Mouse (Mus musculus) neural tube, embryonic 14.5 days (tissue): ENCODE results near the gene Tceal9. TPM values are rescaled to one million over a fixed set of nuclear protein-coding genes. Genes with fewer than 3 reads are reported as not detected.
"Not testable (repeated sequence)": the region's sequence is repeated elsewhere in the genome, so short reads cannot be mapped to it uniquely, and the experiment has no call there.

Experiments used
- ATAC-seq: fragments of 200-750 bp; cut with Nextera tagmentation; 2 replicates; pipeline ENCODE4 v1.8.0; 2017; ENCODE audit warnings: low read depth, mild to moderate bottlenecking, moderate TSS enrichment, moderate library complexity
- H3K27ac ChIP-seq: fragments of 300-500 bp; sonication (generic); 2 replicates; pipeline ENCODE4 v1.5.1; 2014; ENCODE audit warnings: low read depth, mild to moderate bottlenecking, control low read depth, low read length, moderate library complexity, mixed read lengths
- H3K27me3 ChIP-seq: fragments of 300-500 bp; sonication (generic); 2 replicates; pipeline ENCODE4 v1.6.1; 2014; ENCODE audit warnings: low read length; ENCODE audit not compliant: control insufficient read depth, insufficient read depth
- H3K36me3 ChIP-seq: fragments of 300-500 bp; sonication (generic); 2 replicates; pipeline ENCODE4 v1.6.1; 2014; ENCODE audit warnings: low read length, mixed read lengths; ENCODE audit not compliant: control insufficient read depth, insufficient read depth
- H3K4me1 ChIP-seq: fragments of 300-500 bp; sonication (generic); 2 replicates; pipeline ENCODE4 v1.6.1; 2014; ENCODE audit warnings: low read length; ENCODE audit not compliant: control insufficient read depth, insufficient read depth
- H3K4me2 ChIP-seq: fragments of 300-500 bp; sonication (generic); 2 replicates; pipeline ENCODE4 v1.6.1; 2014; ENCODE audit warnings: mild to moderate bottlenecking, low read depth, low read length, control low read depth
- H3K4me3 ChIP-seq: fragments of 300-500 bp; sonication (generic); 2 replicates; pipeline ENCODE4 v1.5.1; 2014; ENCODE audit warnings: low read depth, low read length, control low read depth, mixed read lengths
- H3K9ac ChIP-seq: fragments of 300-500 bp; sonication (generic); replicated peaks from 2 replicates; pipeline ENCODE4 v1.6.1; 2014; ENCODE audit warnings: low read depth, mild to moderate bottlenecking, control low read depth, low read length, mixed read lengths
- H3K9me3 ChIP-seq: fragments of 300-500 bp; sonication (generic); 2 replicates; pipeline ENCODE4 v1.6.1; 2016; ENCODE audit warnings: low read length; ENCODE audit not compliant: control insufficient read depth
- WGBS: fragments of 180-500 bp; shearing (Covaris S2); extraction: QIAGEN DNeasy Blood & Tissue Kit; methylation state at CpG from one replicate; pipeline ENCODE4 v1.1.7; 2014; 5-methylcytosine and 5-hydroxymethylcytosine counted together
- polyA plus RNA-seq: library from polyadenylated mRNA; unstranded; fragments of >200 nt; fragmentation: Nextera tagmentation; extraction: Ambion mirVana; gene quantifications from 2 replicates; pipeline ENCODE4 v1.2.1, GENCODE M21; 2014

Gene Tceal9
- 268 and 285 TPM in 2 replicates for polyA plus RNA-seq

GRCm38 (mm10) chrX:136244574-136245229, at the start of gene Tceal9:
TSS of gene Tceal9 (plus strand) at chrX:136245079.
- Histone ChIP-seq H3K9me3 (no peaks in the 10 kb centered on the region), H3K36me3 (no peaks in the 10 kb centered on the region), H3K27me3 (no peaks in the 10 kb centered on the region), H3K4me3 (peak within 1 kb of the TSS; percentile 52), H3K4me1 (no peaks in the 10 kb centered on the region), H3K4me2 (peak within 1 kb of the TSS; percentile 44), H3K27ac (peak within 1 kb of the TSS; percentile 75), H3K9ac (peak within 1 kb of the TSS; percentile 62)
- WGBS, result 21% methylated on average over 20 of the region's 20 CpGs
- ATAC-seq, result peak; percentile 95

DNA sequence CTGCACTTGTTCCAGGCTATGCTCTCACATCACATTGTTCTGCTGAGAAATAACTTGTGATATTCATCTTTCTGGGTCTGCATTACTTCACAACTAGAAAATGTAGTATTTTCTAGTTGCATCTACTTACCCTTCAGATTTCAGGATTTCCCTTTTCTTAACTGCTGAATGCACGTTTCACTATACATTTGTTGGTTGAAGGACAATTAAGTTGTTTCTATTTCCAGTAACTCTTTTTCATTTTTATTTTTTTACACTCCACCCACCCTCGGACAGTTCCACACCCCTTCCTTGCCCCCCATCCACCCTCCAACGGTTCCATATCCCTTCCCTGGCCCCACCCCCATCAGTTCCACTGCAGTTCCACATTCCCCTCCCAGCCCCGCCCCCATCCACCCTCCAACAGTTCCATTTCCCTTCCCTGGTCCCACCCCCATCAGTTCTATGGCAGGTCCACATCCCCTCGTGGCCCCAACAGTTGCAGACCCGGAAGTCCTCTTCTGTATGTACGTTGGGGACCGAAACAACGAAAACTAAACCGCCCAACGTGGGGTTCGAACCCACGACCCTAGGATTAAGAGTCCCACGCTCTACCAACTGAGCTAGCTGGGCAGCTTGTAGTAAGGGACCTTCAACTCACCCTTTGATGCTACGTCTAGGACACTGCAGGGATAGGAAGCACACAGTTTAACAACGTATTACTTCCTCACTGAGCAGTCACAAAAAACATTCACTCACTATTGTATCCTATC, 49.5 kb upstream of the Tceal9 start:
- no peak overlapping the region for H3K4me2 ChIP-seq
- no peaks in the 10 kb centered on the region for H3K9me3 ChIP-seq
- H3K9ac ChIP-seq, result no peak overlapping the region
- ATAC-seq, result no peak
- no peaks in the 10 kb centered on the region for H3K36me3 ChIP-seq
- H3K4me1 ChIP-seq, result no peaks in the 10 kb centered on the region
- WGBS, result 86% methylated on average over 16 of the region's 16 CpGs
- H3K27me3 ChIP-seq, result no peaks in the 10 kb centered on the region
- H3K27ac ChIP-seq, result no peak overlapping the region
- H3K4me3 ChIP-seq, result no peak overlapping the region

DNA sequence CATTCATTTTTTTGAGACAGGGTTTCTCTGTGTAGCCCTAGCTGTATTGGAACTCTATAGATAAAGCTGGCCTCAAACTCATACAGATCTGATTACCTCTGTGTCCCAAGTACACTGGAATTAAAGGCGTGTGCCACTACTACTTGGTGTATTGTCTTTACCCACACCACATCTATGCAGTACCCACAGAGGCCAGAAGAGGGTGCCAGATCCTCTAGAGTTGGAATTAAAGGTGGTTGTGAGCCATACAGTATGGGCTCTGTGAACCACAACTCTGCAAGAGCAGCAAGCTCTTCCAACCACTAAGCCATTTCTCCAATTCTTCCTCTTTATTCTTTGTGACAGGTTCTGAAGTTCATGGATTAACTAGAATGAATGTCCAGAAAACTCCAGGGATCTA, 48.0 kb upstream of the Tceal9 start:
- Histone ChIP-seq H3K4me2 (no peak overlapping the region), H3K36me3 (no peaks in the 10 kb centered on the region), H3K4me1 (no peaks in the 10 kb centered on the region), H3K4me3 (no peak overlapping the region), H3K27me3 (no peaks in the 10 kb centered on the region), H3K9me3 (no peaks in the 10 kb centered on the region), H3K27ac (no peak overlapping the region), H3K9ac (no peak overlapping the region)
- no peak for ATAC-seq
- WGBS, result 59% methylated on average over 1 of the region's 1 CpGs

DNA sequence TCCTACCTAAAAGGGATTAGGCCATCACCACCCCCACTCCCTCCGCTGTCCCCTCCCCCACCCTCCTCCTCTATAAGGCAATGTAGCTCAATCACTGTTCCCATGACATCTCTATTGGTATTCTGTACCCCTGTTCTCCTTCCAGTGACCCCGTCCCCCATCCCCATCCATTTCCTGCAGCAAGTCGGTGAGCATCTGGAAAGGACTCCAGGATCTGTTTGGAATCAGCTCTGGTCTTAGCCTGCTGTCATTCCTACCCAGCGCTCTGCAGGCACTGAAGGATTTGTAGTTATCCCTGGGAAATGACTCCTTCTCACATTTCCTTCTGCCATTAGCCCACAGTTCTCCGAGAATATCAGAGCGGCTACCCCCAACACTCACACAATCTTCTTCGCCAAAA, 41.6 kb upstream of the Tceal9 start:
- Histone ChIP-seq H3K4me2 (peak overlapping the region; percentile 44), H3K4me1 (no peaks in the 10 kb centered on the region), H3K36me3 (no peaks in the 10 kb centered on the region), H3K27me3 (no peaks in the 10 kb centered on the region), H3K9ac (peak overlapping the region; percentile 50; the same call in 1 of the 2 replicates), H3K4me3 (peak overlapping the region; percentile 41), H3K9me3 (no peaks in the 10 kb centered on the region), H3K27ac (peak overlapping the region; percentile 69; the same call in 1 of the 2 replicates)
- peak; percentile 67 for ATAC-seq
- WGBS, result 15% methylated on average over 7 of the region's 7 CpGs

GRCm38 (mm10) chrX:136203664-136204066, 41.2 kb upstream of the Tceal9 start, which contains the start of gene Tceal5:
TSS of gene Tceal5 (minus strand) at chrX:136203876.
- peak within 1 kb of the TSS; percentile 44 for H3K4me2 ChIP-seq
- H3K27me3 ChIP-seq, result no peaks in the 10 kb centered on the region
- no peaks in the 10 kb centered on the region for H3K9me3 ChIP-seq
- no peaks in the 10 kb centered on the region for H3K36me3 ChIP-seq
- peak; percentile 95 for ATAC-seq
- H3K27ac ChIP-seq, result peak within 1 kb of the TSS; percentile 69; the same call in 1 of the 2 replicates
- peak within 1 kb of the TSS; percentile 50; the same call in 1 of the 2 replicates for H3K9ac ChIP-seq
- H3K4me1 ChIP-seq, result no peaks in the 10 kb centered on the region
- peak within 1 kb of the TSS; percentile 41 for H3K4me3 ChIP-seq
- WGBS, result 15% methylated on average over 9 of the region's 9 CpGs

GRCm38 (mm10) chrX:136204406-136204805, 40.5 kb upstream of the Tceal9 start:
- Histone ChIP-seq H3K9me3 (no peaks in the 10 kb centered on the region), H3K9ac (no peak overlapping the region), H3K4me1 (no peaks in the 10 kb centered on the region), H3K4me3 (no peak overlapping the region), H3K4me2 (no peak overlapping the region), H3K27me3 (no peaks in the 10 kb centered on the region), H3K27ac (no peak overlapping the region), H3K36me3 (no peaks in the 10 kb centered on the region)
- no peak for ATAC-seq
- WGBS, result 87% methylated on average over 6 of the region's 6 CpGs

DNA sequence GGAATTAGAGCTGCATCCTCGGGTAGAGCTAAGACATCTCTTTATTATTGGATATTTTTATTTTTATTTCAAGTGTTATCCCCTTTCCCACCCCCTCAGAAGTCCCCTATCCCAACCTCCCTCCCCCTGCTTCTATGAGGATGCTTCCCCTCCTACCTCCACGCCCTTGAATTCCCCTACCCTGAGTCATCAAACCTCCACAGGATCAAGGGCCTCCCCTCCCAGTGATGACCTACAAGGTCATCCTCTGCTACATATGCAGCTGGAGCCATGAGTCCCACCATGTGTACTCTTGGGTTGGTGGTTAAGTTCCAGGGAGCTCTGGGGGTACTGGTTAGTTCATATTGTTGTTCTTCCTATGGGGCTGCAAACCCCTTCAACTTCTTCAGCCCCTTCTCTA, 31.5 kb upstream of the Tceal9 start:
- Histone ChIP-seq H3K4me2 (no peak overlapping the region), H3K9ac (no peak overlapping the region), H3K9me3 (no peaks in the 10 kb centered on the region), H3K4me1 (no peaks in the 10 kb centered on the region), H3K4me3 (no peak overlapping the region), H3K27me3 (no peaks in the 10 kb centered on the region), H3K36me3 (no peaks in the 10 kb centered on the region), H3K27ac (no peak overlapping the region)
- no peak for ATAC-seq
- 82% methylated on average over 2 of the region's 2 CpGs for WGBS

GRCm38 (mm10) chrX:136214729-136215677, 29.9 kb upstream of the Tceal9 start, which contains the start of the genes Tceal7 and Bex1:
TSS of gene Tceal7 (plus strand) at chrX:136214779.
TSS of gene Bex1 (minus strand) at chrX:136215513.
- H3K27ac ChIP-seq, H3K9me3 ChIP-seq, H3K36me3 ChIP-seq, H3K27me3 ChIP-seq, H3K4me1 ChIP-seq: not testable (repeated sequence)
- peak; percentile 96 for ATAC-seq
- peak within 1 kb of the TSS; percentile 43 for H3K4me2 ChIP-seq
- 0 out of 2 replicates have a peak within 1 kb of the TSS, but pooled peaks have one; percentile 28 for H3K9ac ChIP-seq
- peak within 1 kb of the TSS; percentile 29 for H3K4me3 ChIP-seq
- WGBS, result 22% methylated on average over 6 of the region's 67 CpGs
